Mouse (Mus musculus) retina, postnatal 7 days (tissue): ENCODE measurements around the gene Rcor3.

Experiments used
- DNase-seq: peaks from one replicate; pipeline ENCODE4 v3.0.0-alpha.2; 2012; ENCODE audit warnings: low read depth, low spot score

The Rcor3 gene

GRCm38 (mm10) chr1:192070618-192071051, 67.2 kb downstream of the Rcor3 start:
- no peak for DNase-seq

DNA sequence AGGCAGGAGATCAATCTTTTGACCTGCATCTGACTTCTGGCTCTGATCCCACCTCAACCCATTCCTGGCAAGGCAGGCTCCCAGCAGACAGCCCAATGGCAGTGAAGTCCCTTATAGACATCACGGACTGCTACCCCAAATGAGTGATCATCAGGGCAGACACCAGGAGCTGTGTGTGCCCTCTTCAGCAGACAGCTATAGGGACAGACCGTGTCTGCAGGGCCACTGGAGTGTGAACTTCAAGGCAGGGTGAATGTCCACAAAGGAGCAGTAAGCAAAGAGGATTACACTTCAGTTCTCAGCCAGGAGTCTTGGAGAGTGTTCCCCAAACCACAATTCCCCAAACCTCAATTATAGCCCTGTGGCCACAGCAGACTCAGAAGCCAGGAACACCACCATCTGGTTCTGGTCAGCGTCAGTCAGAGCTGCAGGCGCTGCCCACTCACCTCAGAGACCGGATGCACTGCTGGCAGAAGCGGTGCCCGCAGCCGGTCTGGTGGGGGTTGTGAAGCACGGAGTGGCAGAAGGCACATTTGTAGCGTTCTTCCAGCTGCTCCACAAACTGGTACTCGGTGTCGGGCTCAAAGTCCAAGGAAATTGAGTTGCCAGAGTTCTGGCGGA, 67.8 kb downstream of the Rcor3 start:
- no peak for DNase-seq

GRCm38 (mm10) chr1:192068188-192068587, 69.7 kb downstream of the Rcor3 start:
- DNase-seq: no peak

- no peak for DNase-seq
Observed at GRCm38 (mm10) chr1:192066956-192067355, 70.9 kb downstream of the Rcor3 start.

- no peak for DNase-seq
Observed at GRCm38 (mm10) chr1:192063209-192063946, 74.5 kb downstream of the Rcor3 start.

DNA sequence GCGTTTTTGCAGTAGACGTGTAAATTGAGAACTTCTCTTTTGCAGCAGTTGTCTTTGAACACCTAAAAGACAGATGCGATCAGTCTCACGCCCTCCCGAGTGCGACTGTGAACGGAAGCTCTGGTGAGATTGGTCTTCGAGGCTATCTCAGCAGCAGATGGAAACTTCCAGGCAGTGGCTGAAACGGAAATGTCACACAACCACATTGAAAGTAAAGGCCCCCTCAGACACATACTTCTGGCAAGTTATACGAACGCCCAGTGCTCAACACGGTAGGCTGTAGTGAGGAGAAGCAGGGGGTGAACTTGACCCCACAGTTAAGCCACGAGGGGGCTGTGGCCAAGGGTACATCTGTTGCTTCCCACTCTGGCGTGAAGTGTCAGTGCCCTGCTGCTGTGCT, 75.2 kb downstream of the Rcor3 start:
- DNase-seq: no peak

DNA sequence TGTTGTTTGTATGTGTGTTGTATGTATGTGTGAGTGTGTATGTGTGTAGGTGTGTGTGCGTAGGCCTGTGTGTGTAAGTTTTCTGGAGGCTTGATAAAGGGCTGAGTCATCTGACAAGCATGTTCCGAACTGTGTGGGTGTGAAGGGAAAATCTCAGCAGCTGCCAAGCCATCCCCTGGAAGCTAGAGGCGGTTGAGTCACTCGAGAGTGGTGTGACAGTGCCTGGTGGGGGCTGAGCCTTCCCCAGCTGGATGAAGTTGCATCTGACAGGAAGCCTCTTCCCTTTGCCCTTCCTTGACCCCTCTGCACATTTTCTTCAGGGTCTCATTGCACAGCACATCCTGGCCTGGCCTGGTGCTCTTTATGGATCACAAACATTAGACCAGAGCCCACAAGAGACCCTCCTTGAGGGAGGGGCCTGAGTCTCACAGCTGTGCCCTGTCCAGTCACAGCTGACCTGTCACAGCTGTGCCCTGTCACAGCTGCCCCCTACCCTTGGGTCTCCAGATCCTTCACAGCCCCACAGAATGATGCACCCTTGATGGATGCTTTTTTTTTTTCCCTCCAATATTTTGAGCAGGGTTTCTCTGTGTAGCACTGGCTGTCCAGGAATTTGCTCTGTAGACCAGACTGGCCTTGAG, 76.1 kb downstream of the Rcor3 start:
- no peak for DNase-seq

GRCm38 (mm10) chr1:192058911-192059310, 79.0 kb downstream of the Rcor3 start:
- DNase-seq: no peak

- no peak for DNase-seq
Observed at GRCm38 (mm10) chr1:192053726-192054125, 84.1 kb downstream of the Rcor3 start.

DNA sequence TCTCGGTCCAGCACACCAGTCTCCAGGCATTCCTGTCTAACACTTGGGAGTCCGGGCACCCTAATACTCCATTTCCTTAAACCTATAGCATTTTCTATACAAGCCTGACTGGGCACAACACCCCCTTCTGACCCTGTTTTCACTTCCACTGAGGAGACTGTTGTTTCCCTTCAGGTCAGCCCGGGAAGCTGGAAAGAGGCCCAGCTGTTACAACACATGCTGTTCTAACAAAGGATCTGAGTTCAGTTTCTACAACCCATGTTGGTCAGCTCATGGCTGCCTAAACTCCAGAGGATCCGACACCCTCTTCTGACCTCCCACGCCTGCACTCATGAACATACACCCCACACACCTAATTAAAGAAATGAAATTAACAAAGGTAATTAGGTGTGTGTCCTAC, 84.9 kb downstream of the Rcor3 start:
- DNase-seq: no peak

GRCm38 (mm10) chr1:192052461-192052860, 85.4 kb downstream of the Rcor3 start:
- no peak for DNase-seq
